Mouse (Mus musculus) stomach, postnatal 0 days (tissue): Measurements from ENCODE around the gene Ltb4r2. TPM values are rescaled to one million over a fixed set of nuclear protein-coding genes. Genes with fewer than 3 reads are reported as not detected.

Source experiments
- ATAC-seq: fragments of 200-750 bp; cut with Nextera tagmentation; 2 replicates; pipeline ENCODE4 v1.8.0; 2017; ENCODE audit not compliant: low FRiP score, low TSS enrichment
- DNase-seq: peaks from one replicate; pipeline ENCODE4 v3.0.0-alpha.2; 2016; ENCODE audit warnings: low spot score
- H3K27ac ChIP-seq: fragments of 300-500 bp; sonication (generic); replicated peaks from 2 replicates; pipeline ENCODE4 v1.5.1; 2014; ENCODE audit warnings: mild to moderate bottlenecking, control low read depth
- H3K27me3 ChIP-seq: fragments of 300-500 bp; sonication (generic); 2 replicates; pipeline ENCODE4 v1.6.1; 2014; ENCODE audit warnings: low read length; ENCODE audit not compliant: control insufficient read depth, insufficient read depth
- H3K36me3 ChIP-seq: fragments of 300-500 bp; sonication (generic); 2 replicates; pipeline ENCODE4 v1.6.1; 2014; ENCODE audit warnings: low read length, mixed read lengths; ENCODE audit not compliant: control insufficient read depth, insufficient read depth
- H3K4me1 ChIP-seq: fragments of 300-500 bp; sonication (generic); replicated peaks from 2 replicates; pipeline ENCODE4 v1.6.1; 2014; ENCODE audit warnings: antibody characterized with exemption; ENCODE audit not compliant: control insufficient read depth, insufficient read depth
- H3K4me2 ChIP-seq: fragments of 300-500 bp; sonication (generic); replicated peaks from 2 replicates; pipeline ENCODE4 v1.6.1; 2014; ENCODE audit warnings: low read depth, mild to moderate bottlenecking, control low read depth, moderate library complexity
- H3K4me3 ChIP-seq: fragments of 300-500 bp; sonication (generic); 2 replicates; pipeline ENCODE4 v1.5.1; 2014; ENCODE audit warnings: low read depth, low read length, control low read depth
- H3K9ac ChIP-seq: fragments of 300-500 bp; sonication (generic); 2 replicates; pipeline ENCODE4 v1.6.1; 2014; ENCODE audit warnings: mild to moderate bottlenecking, low read length, control low read depth, mixed read lengths
- H3K9me3 ChIP-seq: fragments of 300-500 bp; sonication (generic); 2 replicates; pipeline ENCODE4 v1.6.1; 2016; ENCODE audit warnings: low read length; ENCODE audit not compliant: control insufficient read depth
- CTCF ChIP-seq: IDR thresholded peaks from 2 replicates; pipeline ENCODE4 v1.5.1; 2016; ENCODE audit warnings: antibody characterized with exemption, low read depth, mild to moderate bottlenecking, moderate library complexity
- EP300 ChIP-seq: optimal IDR thresholded peaks from 2 replicates; pipeline ENCODE3; 2016; ENCODE audit warnings: antibody characterized with exemption
- WGBS: fragments of 180-500 bp; shearing (Covaris S2); extraction: QIAGEN DNeasy Blood & Tissue Kit; methylation state at CpG from one replicate; pipeline ENCODE4 v1.1.7; 2014; 5-methylcytosine and 5-hydroxymethylcytosine counted together
- polyA plus RNA-seq: library from polyadenylated mRNA; unstranded; fragments of >200 nt; fragmentation: Nextera tagmentation; extraction: Ambion mirVana; gene quantifications from 2 replicates; pipeline ENCODE4 v1.2.1, GENCODE M21; 2015

Ltb4r2 gene
- polyA plus RNA-seq, 1 experiment from 2014 or later, result 3.2 TPM

DNA sequence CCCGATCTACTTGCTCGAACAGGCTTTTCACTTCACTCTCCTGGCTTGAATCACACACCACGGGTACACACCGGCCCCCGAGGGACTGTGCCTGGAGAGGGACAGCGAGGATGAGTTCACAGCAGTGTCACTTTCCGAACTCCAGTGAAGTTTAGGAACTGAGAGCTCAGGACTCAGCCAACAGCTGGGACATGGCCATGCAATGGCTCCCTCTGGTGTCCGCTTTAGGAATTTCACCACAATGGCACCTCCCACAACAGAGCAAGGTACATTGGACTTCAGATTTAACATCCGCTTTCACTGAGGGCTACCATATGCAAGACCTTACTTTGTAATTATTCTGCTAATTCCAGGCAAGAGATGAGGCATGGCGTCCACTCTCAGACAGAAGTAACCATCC is 17.5 kb upstream of the Ltb4r2 start:
- peak overlapping the region; percentile 38 for H3K4me2 ChIP-seq
- H3K9ac ChIP-seq, result peak overlapping the region; percentile 45; the same call in 1 of the 2 replicates
- ATAC-seq, result peak; percentile 74
- H3K4me1 ChIP-seq, result peaks cover 9% of the 10 kb centered on the region
- 0 out of 2 replicates have a peak, but pooled peaks cover 5% of the 10 kb centered on the region for H3K36me3 ChIP-seq
- H3K9me3 ChIP-seq, result no peaks in the 10 kb centered on the region
- peak; percentile 98 for TF ChIP-seq CTCF
- no peak for TF ChIP-seq EP300
- no peak overlapping the region for H3K27ac ChIP-seq
- 14% methylated on average over 10 of the region's 10 CpGs for WGBS
- no peak overlapping the region for H3K4me3 ChIP-seq
- no peaks in the 10 kb centered on the region for H3K27me3 ChIP-seq
- DNase-seq, result peak; percentile 89

DNA sequence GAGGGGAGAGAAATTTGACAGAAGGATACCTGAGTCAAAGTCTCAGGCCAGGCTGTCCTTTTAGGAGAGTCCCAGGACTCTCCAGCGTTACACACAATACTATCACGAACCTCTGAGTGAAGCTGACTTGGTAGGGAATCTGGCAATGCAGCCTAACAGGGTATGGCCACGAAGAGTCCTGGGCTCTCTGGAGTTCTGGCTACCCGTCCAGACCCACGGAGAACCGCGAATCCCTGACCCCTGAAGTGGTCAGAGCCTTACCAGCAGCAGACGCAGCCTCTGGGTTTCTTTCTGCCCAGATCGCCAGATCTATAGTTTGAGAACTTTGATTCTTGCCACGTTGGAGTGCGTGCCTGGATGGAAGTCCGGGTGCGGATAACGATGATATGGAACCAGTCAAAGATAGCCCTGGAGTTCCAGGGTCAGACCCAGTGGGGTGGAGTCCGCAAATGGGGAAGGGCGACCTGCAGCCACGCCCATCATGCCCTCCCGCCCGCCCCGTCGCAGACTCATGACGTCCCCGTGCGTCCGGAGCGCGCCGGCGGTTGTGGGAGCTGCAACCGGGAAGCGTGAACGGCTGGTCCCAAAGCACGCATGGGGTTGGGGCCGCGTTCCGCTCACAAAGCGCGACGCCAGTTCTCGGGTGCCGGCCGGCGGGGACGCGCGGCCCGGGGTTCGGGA is 15.9 kb upstream of the Ltb4r2 start, which contains the start of the genes Dhrs1 and Nop9:
Gene Dhrs1 (minus strand): TSS at position 511 of the 681 bp plus-strand sequence.
Gene Nop9 (plus strand): TSS at position 514 of the 681 bp plus-strand sequence.
- ATAC-seq, result peak; percentile 88
- WGBS, result 1% methylated on average over 45 of the region's 48 CpGs
- H3K36me3 ChIP-seq, result peaks cover 10% of the 10 kb centered on the region; the same call in 1 of the 2 replicates

DNA sequence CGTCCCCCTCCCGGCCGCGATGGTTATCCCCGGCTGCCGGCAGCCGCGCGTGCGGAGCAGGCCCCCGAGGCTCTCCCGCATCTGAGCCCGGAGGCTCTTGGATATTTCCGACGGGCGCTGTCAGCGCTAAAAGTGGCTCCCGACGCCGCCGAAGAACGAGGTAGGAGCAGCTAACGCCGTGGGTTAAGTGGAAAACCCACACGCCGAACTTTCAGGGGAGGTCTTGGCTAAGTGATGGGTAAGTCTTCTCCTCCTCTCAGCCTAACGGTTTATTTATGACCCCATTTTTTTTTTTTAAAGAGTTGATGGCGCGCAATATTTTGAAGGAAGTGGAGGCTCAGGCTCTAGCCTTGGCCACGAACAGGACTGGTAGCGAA is 15.4 kb upstream of the Ltb4r2 start:
- Histone ChIP-seq H3K4me1 (peaks cover 9% of the 10 kb centered on the region), H3K9ac (peak overlapping the region; percentile 79), H3K36me3 (peaks cover 10% of the 10 kb centered on the region; the same call in 1 of the 2 replicates), H3K4me2 (peak overlapping the region; percentile 64), H3K4me3 (peak overlapping the region; percentile 89), H3K27me3 (no peaks in the 10 kb centered on the region), H3K27ac (peak overlapping the region; percentile 69), H3K9me3 (no peaks in the 10 kb centered on the region)
- DNase-seq, result no peak
- 0% methylated on average over 31 of the region's 31 CpGs for WGBS
- ATAC-seq, result no peak
- TF ChIP-seq CTCF (no peak), EP300 (no peak)

More for the DNA sequence above, 15.9 kb upstream of the Ltb4r2 start, which contains the start of the genes Dhrs1 and Nop9:
- H3K4me3 ChIP-seq, result peak within 1 kb of the TSS; percentile 89
- DNase-seq, result peak; percentile 96
- H3K27me3 ChIP-seq, result no peaks in the 10 kb centered on the region
- H3K27ac ChIP-seq, result peak within 1 kb of the TSS; percentile 69
- H3K4me1 ChIP-seq, result peaks cover 9% of the 10 kb centered on the region
- H3K9me3 ChIP-seq, result no peaks in the 10 kb centered on the region
- 0 out of 2 replicates have a peak, but pooled peaks have one; percentile 16 for TF ChIP-seq CTCF
- no peak for TF ChIP-seq EP300
- H3K4me2 ChIP-seq, result peak within 1 kb of the TSS; percentile 64
- peak within 1 kb of the TSS; percentile 79 for H3K9ac ChIP-seq

DNA sequence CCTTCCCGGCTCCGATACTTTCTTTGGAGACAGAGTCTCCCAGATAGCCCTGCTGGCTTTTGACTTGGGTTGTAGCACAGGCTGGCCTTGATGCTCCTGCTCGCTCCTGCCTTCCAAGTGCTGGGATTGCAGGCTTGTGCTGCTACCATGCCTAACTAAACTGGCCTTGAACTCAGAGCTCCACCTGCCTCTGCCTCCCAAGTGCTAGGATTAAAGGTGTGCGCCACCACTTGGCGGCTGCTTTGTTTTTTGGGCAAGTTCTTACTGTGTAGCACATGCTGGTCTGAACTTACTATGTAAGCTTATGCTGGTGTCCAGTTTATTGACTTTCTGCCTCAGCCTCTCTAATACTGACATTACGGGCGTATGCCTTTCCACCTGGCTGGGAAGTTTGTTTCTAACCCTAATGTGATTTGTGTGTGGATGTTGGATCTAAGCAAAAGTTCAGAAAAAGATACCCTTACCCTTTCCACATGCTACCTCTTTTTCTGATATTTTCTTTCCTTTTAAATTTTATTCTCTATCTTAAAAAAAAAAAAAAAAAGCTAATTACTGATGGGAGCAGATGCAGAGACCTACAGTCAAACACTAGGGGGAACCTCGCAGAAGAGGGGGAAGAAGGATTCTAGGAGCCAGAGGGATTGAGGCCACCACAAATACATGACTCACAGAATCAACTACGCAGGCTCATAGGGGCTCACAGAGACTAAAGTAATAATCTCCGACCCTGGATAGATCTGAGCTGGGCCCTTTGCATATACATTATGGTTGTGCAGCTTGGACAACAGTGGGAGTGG is 14.0 kb upstream of the Ltb4r2 start:
- WGBS, result 82% methylated on average over 10 of the region's 10 CpGs
- H3K4me1 ChIP-seq, result peaks cover 9% of the 10 kb centered on the region
- H3K36me3 ChIP-seq, result peaks cover 14% of the 10 kb centered on the region
- no peaks in the 10 kb centered on the region for H3K27me3 ChIP-seq
- H3K9me3 ChIP-seq, result no peaks in the 10 kb centered on the region
- no peak overlapping the region for H3K4me3 ChIP-seq
- DNase-seq (no peak), ATAC-seq (no peak)
- no peak overlapping the region for H3K9ac ChIP-seq
- no peak overlapping the region for H3K4me2 ChIP-seq
- no peak overlapping the region for H3K27ac ChIP-seq
- peak; percentile 25; the same call in 1 of the 2 replicates for TF ChIP-seq CTCF
- no peak for TF ChIP-seq EP300

DNA sequence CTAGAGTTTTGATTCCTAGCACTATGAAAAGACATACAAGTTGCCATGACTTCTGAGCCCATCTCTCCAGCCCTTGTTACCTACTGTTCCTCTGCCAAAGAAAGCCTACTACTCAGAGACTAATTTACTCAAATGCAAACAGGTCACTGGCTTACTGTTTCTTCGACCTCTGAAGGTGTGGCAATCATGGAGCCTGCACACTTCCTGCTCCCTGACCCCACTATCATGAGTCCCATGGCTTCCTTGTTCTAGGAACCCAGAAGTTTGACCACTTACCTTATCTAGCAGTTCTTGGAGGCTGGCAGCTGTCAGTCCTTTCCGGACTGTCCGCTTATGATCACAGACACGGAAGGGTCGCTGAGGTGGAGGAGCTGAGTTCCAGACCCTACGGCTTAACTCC is 3.7 kb upstream of the Ltb4r2 start:
- TF ChIP-seq CTCF, result no peak
- no peak for TF ChIP-seq EP300
- Histone ChIP-seq H3K27me3 (no peaks in the 10 kb centered on the region), H3K9ac (no peak overlapping the region), H3K36me3 (peaks cover 21% of the 10 kb centered on the region; the same call in 1 of the 2 replicates), H3K4me2 (peak overlapping the region; percentile 29; the same call in 1 of the 2 replicates), H3K9me3 (no peaks in the 10 kb centered on the region), H3K27ac (peak overlapping the region; percentile 63), H3K4me3 (no peak overlapping the region; the same call in 1 of the 2 replicates), H3K4me1 (no peaks in the 10 kb centered on the region; the same call in 1 of the 2 replicates)
- WGBS, result 68% methylated on average over 6 of the region's 6 CpGs
- ATAC-seq, result peak; percentile 36
- DNase-seq, result peak; percentile 43
